Mouse (Mus musculus) macrophage (primary cell): ENCODE data around the gene Rnpc3. TPM values are rescaled to one million over a fixed set of nuclear protein-coding genes. Genes with fewer than 3 reads are reported as not detected.
"Not testable (repeated sequence)": the region's sequence is repeated elsewhere in the genome, so short reads cannot be mapped to it uniquely, and the experiment has no call there.

Experiments
- H3K27ac ChIP-seq: fragments of 350-480 bp; formaldehyde crosslinking; 2 replicates; pipeline ENCODE4 v1.9.0; 2021
- H3K36me3 ChIP-seq: fragments of 350-480 bp; formaldehyde crosslinking; 2 replicates; pipeline ENCODE4 v1.9.0; 2021; ENCODE audit errors: inconsistent target
- H3K4me3 ChIP-seq: fragments of 350-480 bp; formaldehyde crosslinking; 2 replicates; pipeline ENCODE4 v1.9.0; 2021; ENCODE audit errors: inconsistent target
- H3K79me2 ChIP-seq: fragments of 350-480 bp; formaldehyde crosslinking; 2 replicates; pipeline ENCODE4 v1.9.0; 2021; ENCODE audit errors: inconsistent target
- WGBS: methylation state at CpG from one replicate; pipeline ENCODE4 v1.1.7; 2026; ENCODE audit warnings: inconsistent platforms; ENCODE audit not compliant: missing documents; 5-methylcytosine and 5-hydroxymethylcytosine counted together
- polyA plus RNA-seq: library from polyadenylated mRNA; stranded (reverse); fragments of 250-400 nt; gene quantifications from 3 replicates; pipeline ENCODE4 v1.2.4, GENCODE M21; 2018; ENCODE audit warnings: inconsistent platforms
- total RNA-seq, 78 experiments: library from RNA; depleted of rRNA; stranded (reverse); fragments of 250-400 nt; gene quantifications; 1 replicate in 9 of 78; 2 replicates in 24 of 78; 3 replicates in 43 of 78; 4 replicates in 2 of 78; pipeline ENCODE4 v1.2.4; 2018; ENCODE audit warnings: inconsistent platforms in 56 of 78

The Rnpc3 gene
- 100 to 1,000 TPM in 20 of 26 experiments, 10 to 100 TPM in 6; 86.6 to 139 (median 119) TPM for total RNA-seq (2018; cell fraction: chromatin; rRNA removed)
- 10 to 100 TPM in 10 of 26 experiments, 1 to 10 TPM in 16; 4.7 to 14.7 (median 8.9) TPM for total RNA-seq (2018; cell fraction: cytosol; rRNA removed)
- 10 to 100 TPM; 30.9 to 98.2 (median 58.0) TPM for total RNA-seq (2018; cell fraction: nucleus; rRNA removed)
- polyA plus RNA-seq: 11.8 to 17.7 TPM (median 12.2 TPM) in 3 replicates

GRCm38 (mm10) chr3:113629606-113630359 lies at the start of gene Rnpc3:
TSS of gene Rnpc3 (minus strand) at chr3:113630149.
- peak within 1 kb of the TSS; percentile 77 for H3K27ac ChIP-seq
- 0% methylated on average over 47 of the region's 70 CpGs for WGBS
- H3K79me2 ChIP-seq: peaks cover 44% of the 10 kb centered on the region
- peak within 1 kb of the TSS; percentile 93 for H3K4me3 ChIP-seq
- H3K36me3 ChIP-seq: peaks cover 6% of the 10 kb centered on the region; the same call in 1 of the 2 replicates

- Histone ChIP-seq H3K36me3 (no peaks in the 10 kb centered on the region), H3K4me3 (no peak overlapping the region), H3K27ac (no peak overlapping the region), H3K79me2 (no peaks in the 10 kb centered on the region)
- 40% methylated on average over 2 of the region's 2 CpGs for WGBS
Measured at GRCm38 (mm10) chr3:113656940-113657339, 27.0 kb upstream of the Rnpc3 start.

- H3K27ac ChIP-seq: no peak overlapping the region
- H3K79me2 ChIP-seq: no peaks in the 10 kb centered on the region
- H3K36me3 ChIP-seq: no peaks in the 10 kb centered on the region
- WGBS: 61% methylated on average over 3 of the region's 3 CpGs
- H3K4me3 ChIP-seq: no peak overlapping the region
Measured at GRCm38 (mm10) chr3:113654335-113654734, 24.4 kb upstream of the Rnpc3 start.

GRCm38 (mm10) chr3:113651386-113651785 lies 21.4 kb upstream of the Rnpc3 start:
- not testable (repeated sequence) for H3K36me3 ChIP-seq, H3K4me3 ChIP-seq, H3K79me2 ChIP-seq, H3K27ac ChIP-seq
- WGBS: 43% methylated on average over 3 of the region's 3 CpGs

- H3K27ac ChIP-seq: no peak overlapping the region
- 100% methylated on average over 1 of the region's 1 CpGs for WGBS
- no peak overlapping the region for H3K4me3 ChIP-seq
- H3K36me3 ChIP-seq: no peaks in the 10 kb centered on the region
- H3K79me2 ChIP-seq: no peaks in the 10 kb centered on the region
Measured at GRCm38 (mm10) chr3:113639545-113639944, 9.6 kb upstream of the Rnpc3 start.

DNA sequence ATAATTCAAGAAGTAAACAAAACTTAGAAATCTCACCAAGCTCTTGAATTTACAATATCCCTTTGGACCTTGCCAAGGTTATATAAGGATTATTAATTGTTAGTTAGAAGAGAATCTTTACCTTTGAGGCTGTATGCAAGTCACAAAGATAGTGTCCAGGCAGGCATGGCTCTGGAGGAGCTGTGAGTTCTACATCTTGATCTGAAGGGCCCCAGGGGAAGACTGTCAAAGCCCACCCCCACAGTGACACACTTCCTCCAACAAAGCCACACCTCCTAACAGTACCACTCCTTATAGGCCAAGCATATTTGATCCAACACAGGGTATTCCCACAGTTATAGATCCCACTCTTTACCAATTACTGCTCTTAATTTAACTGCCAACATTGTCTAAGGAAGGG lies 4.3 kb upstream of the Rnpc3 start:
- H3K4me3 ChIP-seq: no peak overlapping the region
- no peaks in the 10 kb centered on the region for H3K36me3 ChIP-seq
- no peak overlapping the region for H3K27ac ChIP-seq
- peaks cover 1% of the 10 kb centered on the region for H3K79me2 ChIP-seq

DNA sequence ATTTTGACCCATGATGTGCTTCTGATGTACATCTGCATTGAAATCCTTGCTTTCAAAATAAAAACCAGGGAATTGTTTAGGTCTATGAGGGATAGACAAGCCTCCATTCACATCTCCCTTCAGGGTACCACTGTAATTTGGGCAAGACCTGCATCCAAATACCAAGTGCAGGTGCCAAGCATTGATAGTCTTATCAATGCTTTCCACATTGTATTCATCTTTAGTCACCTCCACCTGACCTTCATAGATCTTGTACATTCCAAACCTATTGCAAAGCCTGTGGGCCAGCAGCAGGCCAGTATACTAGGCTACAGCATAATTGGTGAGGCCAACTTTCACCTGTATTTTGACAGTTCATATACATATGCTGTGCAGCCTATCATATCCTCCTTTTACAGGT lies 1.7 kb upstream of the Rnpc3 start:
- Histone ChIP-seq H3K36me3 (no peaks in the 10 kb centered on the region), H3K27ac (no peak overlapping the region), H3K4me3 (no peak overlapping the region), H3K79me2 (peaks cover 25% of the 10 kb centered on the region)

GRCm38 (mm10) chr3:113630564-113630963 lies 615 bp upstream of the Rnpc3 start:
- WGBS: 4% methylated on average over 13 of the region's 13 CpGs
- Histone ChIP-seq H3K4me3 (peak overlapping the region; percentile 93), H3K36me3 (0 out of 2 replicates have a peak, but pooled peaks cover 4% of the 10 kb centered on the region), H3K27ac (peak overlapping the region; percentile 77), H3K79me2 (peaks cover 36% of the 10 kb centered on the region)

DNA sequence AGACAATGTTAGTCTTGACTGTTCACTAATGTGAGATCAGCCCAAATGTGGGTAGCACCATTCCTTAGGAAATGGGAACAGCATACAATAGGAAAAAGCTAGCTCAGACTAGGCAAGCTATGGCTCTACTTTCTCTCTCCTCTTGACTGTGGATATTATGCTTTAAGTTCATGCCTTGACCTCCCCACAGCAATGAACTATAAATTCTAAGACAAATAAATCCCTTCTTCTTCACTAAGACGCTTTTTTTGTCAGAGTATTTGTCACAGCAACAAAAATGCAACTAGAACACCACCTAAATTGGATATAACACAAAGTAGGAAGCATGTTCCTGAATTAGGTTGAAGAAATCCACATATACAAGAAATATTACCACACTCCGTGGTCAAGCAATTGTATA lies 23.4 kb downstream of the Rnpc3 start, which contains the start of gene Amy1:
Gene Amy1 (minus strand): TSS at position 101 of the 400 bp plus-strand sequence.
- peaks cover 48% of the 10 kb centered on the region for H3K36me3 ChIP-seq
- no peaks in the 10 kb centered on the region for H3K79me2 ChIP-seq
- 98% methylated on average over 2 of the region's 2 CpGs for WGBS

DNA sequence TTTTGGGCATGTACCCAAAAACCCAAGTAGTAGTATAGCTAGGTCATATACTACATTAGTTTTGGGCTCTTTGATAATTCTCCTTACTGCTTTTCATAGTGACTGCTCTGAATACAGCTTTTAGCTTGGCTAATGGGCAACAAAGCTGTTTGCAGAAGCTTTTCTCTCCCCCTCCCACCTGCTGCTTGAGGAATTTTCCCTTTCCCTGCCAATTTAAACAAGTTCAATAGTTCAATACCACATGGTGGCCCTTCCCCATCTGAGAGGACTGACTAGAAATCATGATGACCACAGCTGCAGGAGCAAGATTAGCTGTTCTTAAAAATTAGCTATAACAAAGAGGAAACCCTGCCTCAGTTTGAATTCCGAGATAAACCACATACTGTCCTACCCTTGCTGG lies 39.1 kb downstream of the Rnpc3 start:
- H3K27ac ChIP-seq: no peak overlapping the region
- no peaks in the 10 kb centered on the region for H3K79me2 ChIP-seq
- H3K36me3 ChIP-seq: 0 out of 2 replicates have a peak, but pooled peaks cover 4% of the 10 kb centered on the region
- 67% methylated on average over 1 of the region's 1 CpGs for WGBS
- no peak overlapping the region for H3K4me3 ChIP-seq

More for the DNA sequence above, 23.4 kb downstream of the Rnpc3 start, which contains the start of gene Amy1:
- Histone ChIP-seq H3K27ac (no peak within 1 kb of the TSS), H3K4me3 (no peak within 1 kb of the TSS)

DNA sequence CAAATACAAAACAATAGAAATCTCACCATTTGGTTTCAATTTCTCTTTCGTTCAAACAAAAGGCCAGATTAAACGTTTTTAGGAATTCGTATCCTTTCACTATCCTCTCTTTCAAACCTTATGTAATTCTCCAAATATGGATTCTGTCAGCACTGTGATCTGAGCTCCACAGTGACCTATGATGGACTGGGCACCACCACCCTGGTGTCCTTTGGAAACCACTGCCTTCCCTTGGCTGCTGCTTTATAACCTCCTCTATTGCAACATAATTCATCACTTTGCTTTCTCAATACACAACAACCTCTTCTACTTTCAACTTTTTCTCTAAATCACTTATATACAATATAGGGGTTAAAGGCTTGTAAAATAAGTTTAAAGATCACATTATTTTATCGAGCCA lies 55.4 kb downstream of the Rnpc3 start:
- Histone ChIP-seq H3K4me3 (no peak overlapping the region), H3K36me3 (no peaks in the 10 kb centered on the region), H3K79me2 (no peaks in the 10 kb centered on the region), H3K27ac (no peak overlapping the region)
- 86% methylated on average over 4 of the region's 4 CpGs for WGBS

DNA sequence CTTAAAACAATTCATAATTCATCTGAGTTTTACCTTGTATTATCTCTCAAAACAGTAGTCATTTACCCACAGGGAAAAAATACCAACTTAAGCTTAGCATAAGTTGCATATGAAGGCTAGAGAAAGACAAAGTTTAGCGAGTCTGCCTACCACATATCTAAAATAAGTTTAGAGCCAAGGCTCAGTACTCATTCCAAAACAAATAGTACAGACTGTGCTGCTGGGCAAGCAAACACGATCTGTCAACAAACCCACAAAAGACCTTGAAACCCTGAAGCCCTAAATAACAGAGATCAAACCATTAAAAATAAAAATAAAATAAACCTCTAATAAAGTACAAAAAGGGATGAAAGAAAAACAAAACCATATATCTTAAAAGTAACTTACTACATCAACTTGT lies 55.8 kb downstream of the Rnpc3 start:
- no peaks in the 10 kb centered on the region for H3K36me3 ChIP-seq
- H3K27ac ChIP-seq: no peak overlapping the region
- H3K4me3 ChIP-seq: no peak overlapping the region
- H3K79me2 ChIP-seq: no peaks in the 10 kb centered on the region
- WGBS: 74% methylated on average over 2 of the region's 2 CpGs

GRCm38 (mm10) chr3:113572158-113572557 lies 57.8 kb downstream of the Rnpc3 start:
- WGBS: 80% methylated on average over 3 of the region's 3 CpGs
- H3K27ac ChIP-seq: no peak overlapping the region

More at GRCm38 (mm10) chr3:113572158-113572557, 57.8 kb downstream of the Rnpc3 start:
- Histone ChIP-seq H3K36me3 (no peaks in the 10 kb centered on the region), H3K4me3 (no peak overlapping the region), H3K79me2 (no peaks in the 10 kb centered on the region)
